Mouse (Mus musculus): ENCODE results near the gene Rps6ka4.

The Rps6ka4 gene

DNA sequence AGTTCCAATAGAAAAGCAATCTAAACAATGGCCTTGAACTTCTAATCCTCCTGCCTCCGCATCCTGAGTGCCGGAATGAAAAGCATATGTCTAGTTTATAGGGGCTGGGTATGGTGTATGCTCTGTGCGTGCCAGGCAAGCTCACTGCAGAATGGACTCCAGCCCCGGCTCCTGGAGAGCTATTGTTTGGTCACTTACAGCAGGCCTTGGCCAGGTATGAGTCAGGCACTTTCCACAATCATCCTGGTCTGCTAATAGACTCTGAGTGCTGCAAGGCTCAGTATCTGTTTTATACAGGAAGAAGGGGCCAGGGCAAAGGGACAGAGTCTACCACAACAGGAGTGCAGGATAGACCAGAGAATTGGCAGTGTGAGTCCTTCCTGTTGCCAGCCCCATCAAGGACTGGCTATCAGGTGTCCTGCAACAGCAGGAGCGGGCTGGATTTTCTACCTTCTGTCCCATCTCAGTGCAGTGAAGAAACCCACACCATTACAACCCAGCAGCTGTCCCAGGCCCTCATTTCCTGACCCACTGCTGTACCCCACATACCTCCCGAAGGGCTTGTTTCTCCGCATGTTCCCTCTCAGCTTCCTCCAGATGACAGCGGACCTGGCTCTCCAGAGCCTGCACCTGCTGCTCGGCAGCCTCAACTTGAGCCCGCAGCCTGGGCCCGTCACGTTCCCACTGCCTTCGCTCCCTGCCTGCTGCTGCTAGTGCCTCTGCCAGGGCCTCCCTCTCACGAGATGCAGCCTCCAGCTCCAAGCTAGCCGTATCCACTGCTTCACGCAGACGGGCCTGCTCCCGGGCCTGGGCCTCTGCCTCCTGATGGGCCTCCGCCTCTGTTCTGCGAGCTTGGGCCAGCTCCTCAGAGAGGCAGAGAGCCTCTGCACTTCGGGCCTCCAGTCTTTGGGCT is 12.2 kb upstream of the Rps6ka4 start:
- no peak for DNase-seq (ENCODE audit: low spot score in 2 of 2)

DNA sequence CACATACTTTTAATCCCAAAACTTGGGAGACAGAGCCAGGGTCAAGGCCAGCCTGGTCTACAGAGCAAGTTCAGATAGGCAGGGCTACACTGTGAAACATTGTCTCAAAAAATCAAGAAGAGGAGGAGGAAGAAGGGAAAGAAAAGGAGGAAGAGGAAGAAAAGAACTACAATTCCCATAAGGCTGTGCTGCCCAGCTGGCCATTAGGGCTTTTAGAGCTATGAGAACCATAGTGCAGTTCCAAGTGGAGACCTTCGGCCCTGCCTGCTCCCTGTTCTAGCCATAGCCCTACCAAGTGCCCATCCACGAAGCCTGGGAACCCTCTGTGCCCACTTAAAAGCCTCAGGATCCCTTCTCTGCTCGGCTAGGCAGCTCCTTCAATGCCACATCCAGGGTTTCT is 11.1 kb upstream of the Rps6ka4 start:
- DNase-seq (ENCODE audit: low spot score in 2 of 2), result no peak

DNA sequence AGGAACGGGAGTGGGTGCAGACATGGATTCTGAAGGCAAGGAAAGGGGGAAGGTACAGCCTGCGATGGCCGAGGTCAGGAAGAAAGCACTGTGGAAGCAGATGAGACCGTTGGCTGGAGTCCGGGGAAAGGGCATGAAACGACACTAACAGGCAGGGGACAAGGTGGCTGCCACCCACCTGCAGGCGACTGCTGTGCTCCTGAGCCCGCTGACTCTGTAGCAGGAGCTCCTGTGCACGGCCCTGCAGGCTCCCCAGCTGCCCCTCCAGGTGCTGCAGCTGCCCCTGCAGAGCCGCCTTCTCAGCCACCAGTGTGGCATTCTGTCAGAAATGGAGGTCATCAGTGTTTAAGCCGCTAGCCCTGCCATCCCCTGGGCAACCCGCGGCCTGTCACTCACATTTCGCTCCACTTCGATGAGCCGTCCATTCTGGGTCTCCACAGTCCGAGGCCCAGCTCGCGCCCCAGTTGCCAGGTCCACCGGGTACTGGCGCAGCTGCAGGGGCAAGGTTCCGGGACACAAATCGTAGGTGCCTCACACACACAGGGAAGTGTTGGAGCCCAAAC is 9.2 kb upstream of the Rps6ka4 start:
- no peak for DNase-seq (ENCODE audit: low spot score in 2 of 2)

DNA sequence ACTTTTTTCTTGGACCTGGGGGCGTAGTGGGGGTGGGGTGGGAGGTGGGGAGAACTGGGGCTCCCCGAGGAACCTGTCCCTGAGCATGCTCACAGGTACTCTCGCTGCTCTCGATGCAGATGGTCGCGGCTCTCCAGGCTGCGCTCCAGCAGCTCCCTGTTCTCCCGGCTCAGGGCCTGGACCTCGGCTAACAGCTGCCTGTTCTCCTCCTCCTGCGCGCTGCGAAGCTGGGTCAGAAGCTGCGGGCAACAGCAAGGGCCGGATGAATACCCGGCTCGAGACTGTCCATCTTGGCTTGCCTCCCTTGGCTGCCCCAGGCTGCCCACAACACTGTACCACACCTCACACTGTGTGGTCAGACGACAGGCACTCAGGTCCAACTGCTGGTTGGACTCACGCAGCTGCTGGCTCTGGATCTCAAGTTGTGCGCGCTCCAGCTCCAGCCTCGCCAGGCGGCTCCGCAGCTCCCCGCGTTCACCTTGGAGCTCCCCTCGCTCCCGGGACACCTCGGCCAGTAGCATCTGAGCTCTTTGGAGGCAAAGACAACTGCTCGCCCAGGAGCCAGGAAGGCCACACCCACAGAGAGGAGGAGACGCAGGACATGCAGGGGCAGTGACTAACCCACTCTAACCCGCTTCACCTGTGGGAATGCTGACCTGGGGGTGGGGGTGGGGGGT is 7.5 kb upstream of the Rps6ka4 start:
- DNase-seq (ENCODE audit: low spot score in 2 of 2), result peak in 1 of 2 experiments; percentile 18

DNA sequence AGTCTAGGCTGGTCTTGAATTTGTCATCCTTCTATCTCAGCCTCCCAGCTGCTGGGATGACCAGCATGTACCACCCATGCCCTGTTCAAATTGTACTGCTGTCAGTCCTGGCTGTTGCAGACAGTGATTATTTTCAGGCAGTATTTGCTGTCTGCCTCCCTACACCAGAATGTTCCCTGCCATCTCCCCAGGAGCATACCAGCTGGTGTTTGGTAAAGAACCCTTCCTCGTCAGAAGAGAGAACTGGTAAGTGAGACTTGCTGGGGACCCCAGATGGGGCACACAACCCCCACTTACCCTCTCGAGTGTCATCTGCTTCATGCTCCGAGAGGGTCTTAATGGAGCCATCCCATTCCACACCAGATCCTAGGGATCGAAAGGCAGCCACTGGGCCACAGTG is 5.6 kb upstream of the Rps6ka4 start:
- DNase-seq (ENCODE audit: low spot score in 2 of 2), result no peak

DNA sequence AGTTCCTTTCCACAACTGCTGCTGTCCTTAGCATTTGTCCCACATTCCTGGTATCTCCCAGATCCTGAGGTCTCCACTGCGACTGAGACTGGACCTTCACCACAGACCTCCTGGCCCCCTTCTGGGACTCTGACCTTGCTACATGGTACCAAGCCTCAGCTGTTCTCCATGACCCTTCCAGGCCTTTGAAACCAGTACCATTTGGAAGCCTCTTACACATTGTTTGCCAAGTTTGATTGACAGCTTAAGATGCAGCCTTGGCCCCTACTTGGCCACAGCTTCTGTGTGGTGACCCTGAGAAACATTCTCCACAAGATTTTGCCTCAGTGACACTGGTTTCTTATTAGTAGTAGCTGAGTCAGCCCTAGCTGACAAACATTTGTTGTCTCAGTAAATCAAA is 1.9 kb upstream of the Rps6ka4 start:
- DNase-seq (ENCODE audit: low spot score in 2 of 2), result no peak

DNA sequence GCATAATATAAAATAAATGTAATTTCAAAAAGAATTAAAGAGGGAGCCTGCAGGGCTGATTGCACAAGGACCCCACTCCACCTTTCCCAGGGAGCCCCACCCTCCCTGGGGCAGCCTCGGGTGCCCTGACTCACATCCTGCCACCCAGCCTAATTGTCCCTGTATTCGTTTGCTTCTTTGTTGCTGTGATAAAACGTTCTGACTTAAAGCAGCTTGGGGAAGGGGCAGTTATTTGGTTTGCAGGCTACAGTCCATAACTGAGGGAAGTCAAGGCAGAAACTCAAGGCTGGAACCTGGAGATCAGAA is 809 bp upstream of the Rps6ka4 start:
- no peak for DNase-seq (ENCODE audit: low spot score in 2 of 2)

DNA sequence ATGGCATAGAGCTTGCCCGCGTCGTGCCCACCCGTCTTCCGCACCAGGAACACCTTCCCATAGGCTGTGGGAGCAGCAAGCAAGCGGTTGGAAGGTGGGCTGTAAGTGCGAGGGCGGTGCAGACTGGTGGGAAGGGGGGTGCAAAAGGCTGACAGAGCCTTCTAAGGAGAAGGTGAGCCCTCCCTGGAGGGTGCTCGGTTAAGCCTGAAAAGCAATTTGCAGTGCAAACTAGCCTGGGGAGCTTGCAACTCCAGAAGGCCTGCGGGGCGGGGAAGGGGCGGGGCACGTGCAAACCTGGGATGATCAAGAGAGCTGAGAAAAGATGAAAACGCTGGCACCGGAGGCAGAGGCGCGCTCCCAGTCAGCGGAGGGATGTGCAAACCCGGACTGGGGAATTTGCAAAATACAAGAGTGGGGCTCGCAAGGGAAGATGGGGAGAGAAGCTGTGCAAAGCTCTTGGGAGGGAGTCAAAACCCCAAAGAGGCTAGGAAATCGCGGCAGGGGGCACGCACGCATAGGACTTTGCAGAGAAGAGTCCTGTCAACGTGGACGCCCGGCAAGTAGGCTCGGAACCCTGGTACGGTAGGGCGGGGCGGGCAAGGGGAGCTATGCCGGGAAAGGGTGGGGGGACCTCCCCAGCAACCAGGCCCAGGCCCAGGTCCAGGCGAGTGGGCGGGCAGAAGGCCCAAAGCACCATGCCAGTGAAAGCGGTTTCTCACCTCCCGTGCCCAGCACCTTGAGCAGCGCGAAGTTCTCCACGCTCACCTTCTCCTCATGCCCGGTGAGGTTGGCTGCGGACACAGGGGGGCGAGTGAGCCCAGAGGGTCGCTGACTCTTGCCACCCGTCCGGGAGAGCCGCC is 591 bp downstream of the Rps6ka4 start:
- DNase-seq (ENCODE audit: low spot score in 2 of 2), result peak in 1 of 2 experiments; percentile 41

DNA sequence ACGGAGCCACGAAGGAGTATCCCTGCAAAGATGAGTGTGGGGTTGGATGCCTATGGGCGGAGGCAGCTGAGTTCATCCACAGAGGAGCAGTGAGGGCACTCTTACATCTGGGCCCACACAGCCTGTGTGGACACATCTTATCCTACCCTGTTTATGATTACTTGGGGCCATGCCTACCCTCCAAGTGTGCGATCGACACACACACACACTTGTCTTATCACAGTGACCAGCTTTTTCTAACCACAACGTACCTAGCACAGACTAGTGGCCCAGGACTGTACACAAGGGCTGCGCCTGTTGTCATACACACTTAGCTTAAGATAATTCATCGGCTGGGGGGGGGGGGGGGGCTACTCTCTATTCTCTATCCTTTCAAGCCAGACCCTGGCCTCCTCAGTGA is 8.1 kb downstream of the Rps6ka4 start:
- no peak for DNase-seq (ENCODE audit: low spot score in 2 of 2)

DNA sequence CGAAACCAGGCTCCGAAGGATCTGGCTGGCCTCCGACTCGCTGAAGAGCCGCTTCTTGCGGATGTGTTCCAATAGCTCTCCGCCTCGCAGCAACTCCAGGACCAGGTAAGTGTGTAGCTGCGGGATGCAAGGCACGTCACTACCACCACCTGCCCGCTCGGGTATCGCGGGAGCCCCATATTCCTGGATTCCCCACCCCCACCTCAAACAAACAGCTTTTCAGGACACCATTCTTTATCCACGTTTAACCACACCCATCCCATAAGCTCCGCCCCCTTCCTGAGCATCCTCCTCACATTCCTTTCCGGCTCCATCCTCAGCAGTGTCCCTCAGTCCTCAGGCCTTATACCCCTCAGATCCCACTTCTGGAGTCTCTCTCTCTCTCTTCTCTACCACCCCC is 9.1 kb downstream of the Rps6ka4 start:
- no peak for DNase-seq (ENCODE audit: low spot score in 2 of 2)

DNA sequence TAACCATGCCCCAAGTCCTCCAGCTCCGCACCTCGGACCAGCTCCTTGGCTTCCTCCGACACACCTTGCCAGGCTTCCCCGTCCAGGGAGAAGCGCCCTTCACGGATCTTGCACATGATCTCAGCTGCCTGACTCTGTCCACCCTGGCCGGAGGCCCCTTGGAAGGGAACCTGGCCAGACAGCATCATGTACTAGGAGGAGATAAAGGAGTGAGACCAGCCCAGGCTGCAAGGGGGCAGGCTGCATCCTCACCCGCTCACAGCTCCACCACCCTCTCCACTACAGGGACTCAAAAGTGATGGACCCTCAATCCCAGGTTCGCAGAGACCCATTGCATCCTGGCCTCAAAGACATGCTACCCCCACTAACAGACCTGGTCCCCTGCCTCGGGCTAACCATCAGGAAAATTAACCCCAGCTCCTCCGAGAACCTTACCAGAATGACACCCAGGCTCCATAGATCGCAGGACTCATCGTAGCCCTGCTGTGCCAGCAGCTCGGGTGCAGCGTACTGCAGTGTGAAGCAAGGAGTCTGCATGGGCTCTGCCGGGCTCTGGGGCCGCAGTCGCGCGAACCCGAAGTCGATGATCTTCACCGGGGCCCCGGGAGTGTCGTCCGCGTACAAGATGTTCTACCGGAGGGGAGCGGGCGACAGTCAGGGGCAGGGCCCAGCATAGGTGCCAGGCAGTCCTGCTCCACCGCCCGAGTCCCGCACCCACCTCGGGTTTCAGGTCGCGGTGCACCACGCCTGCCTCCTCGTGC is 9.7 kb downstream of the Rps6ka4 start:
- no peak for DNase-seq (ENCODE audit: low spot score in 2 of 2)

DNA sequence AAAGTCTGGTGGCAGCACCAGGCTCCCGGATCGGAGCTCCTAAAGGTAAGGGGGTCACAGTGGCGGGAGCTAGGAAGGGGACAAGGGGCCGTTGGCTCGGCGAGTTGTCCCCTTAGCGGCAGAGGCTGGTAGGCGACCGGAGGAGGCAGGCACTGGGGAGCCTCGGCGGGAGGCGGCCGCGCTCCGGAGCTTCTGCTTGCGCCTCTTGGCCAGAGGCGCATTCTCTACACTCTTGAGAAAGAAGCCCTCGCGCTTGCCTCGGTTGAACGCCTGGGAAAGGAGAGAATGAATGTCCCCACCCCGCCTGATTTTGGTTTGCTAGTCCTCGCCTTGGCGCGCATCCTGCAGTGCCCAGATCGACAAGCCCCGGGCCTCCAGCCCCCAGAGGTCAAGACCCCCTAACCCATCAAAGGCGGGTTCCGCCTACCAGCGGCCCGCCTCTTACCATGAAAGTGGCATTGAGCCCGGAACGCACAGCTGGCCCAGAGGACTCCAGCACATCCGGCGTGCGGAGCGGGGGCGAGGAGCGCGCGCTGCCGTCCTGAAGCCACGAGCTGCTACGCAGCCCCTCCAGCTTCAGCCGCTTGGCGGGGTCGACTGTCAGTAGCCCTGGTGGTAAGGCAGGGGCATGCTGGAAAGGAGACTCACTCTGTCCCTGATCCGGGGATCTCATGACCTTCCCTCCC is 10.4 kb downstream of the Rps6ka4 start:
- DNase-seq (ENCODE audit: low spot score in 2 of 2), result peak in 1 of 2 experiments; percentile 38

DNA sequence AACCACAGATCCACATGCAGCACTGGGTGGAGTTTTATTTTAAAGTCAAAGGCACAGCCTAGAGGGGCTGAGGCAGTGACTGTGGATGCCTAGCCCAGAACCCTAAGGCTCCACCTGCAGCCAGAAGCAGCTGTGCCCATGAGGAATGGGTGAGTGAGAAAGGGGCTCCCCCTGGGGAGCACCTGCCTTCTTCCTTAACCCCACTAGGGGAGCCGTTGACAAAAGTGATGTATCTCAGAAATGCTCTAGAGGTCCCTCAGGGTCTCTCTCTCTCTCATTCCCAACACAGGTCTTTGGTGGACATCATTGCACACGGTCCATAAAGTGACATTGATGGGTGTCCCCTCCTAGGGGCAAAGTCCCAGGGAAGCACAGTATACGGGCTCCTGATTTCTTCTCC is 11.4 kb downstream of the Rps6ka4 start:
- DNase-seq (ENCODE audit: low spot score in 2 of 2), result no peak

DNA sequence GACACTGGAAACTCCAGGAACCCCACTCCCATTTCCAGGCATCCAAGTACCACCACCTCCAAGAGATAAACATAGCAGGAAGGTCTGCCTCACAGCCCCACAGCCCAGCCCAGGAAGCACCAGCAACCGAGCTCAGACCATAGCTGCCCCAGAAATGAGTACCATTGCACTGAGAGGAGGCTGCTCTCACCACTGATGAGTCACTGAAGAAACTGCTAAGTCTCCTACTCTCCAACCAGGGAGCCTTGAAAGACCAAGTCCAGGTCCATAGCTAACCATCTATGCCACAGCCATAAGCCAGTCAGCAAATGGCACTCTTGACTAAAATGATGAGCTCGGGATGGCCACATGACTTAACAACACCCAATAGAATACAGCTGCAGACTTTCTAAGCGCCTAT is 13.8 kb downstream of the Rps6ka4 start:
- no peak for DNase-seq (ENCODE audit: low spot score in 2 of 2)

DNA sequence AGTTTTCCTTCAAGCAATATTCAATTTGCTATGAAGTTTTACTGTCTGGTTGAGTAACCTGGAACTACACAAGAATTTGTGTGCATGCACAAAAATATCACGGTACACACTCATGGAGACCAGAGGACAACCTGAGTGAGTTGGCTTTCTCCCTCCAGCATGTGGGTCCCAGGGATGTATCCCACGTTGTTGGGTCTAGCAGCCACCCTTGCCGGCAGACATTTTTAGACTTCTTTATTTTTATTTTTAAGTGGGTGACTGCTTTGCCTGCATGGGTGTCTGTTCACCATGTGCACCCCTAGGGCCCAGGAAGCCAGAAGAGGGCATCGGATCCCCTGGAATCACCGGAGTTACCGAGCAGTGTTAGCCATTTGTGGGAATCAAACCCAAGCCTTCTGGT is 15.1 kb downstream of the Rps6ka4 start:
- DNase-seq (ENCODE audit: low spot score in 2 of 2), result no peak

DNA sequence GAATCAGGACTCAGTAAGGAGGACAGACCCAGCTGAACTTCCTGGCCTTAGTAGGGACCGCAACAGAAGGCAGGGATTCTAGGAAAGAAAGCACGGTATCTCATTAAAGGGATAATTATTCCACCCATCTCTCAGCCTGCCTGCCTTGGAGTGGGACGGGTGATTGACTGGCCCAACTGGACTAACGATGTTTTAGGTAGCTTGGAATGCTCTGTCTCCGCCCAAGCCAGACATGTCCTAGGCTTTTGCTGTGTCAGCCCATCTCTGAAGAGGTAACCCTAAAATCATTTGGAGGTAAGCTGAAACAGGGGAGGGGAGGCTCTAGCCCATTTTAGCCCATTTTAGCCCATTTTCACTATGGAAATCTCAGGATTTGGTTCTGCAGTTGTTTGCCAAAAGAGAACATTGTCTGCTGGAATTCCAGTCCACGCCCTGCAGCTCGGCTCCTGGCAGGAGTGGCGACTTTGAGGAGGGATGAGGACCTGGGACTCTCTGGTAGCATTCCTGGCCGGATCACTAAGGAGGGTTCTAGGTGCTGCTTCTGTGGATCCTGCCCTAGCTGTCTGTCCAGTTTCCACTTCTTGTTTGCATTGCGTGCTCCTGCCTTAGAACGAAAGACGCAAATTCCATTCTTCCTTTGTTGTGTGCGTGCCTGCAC is 19.8 kb downstream of the Rps6ka4 start:
- DNase-seq (ENCODE audit: low spot score in 2 of 2), result no peak

DNA sequence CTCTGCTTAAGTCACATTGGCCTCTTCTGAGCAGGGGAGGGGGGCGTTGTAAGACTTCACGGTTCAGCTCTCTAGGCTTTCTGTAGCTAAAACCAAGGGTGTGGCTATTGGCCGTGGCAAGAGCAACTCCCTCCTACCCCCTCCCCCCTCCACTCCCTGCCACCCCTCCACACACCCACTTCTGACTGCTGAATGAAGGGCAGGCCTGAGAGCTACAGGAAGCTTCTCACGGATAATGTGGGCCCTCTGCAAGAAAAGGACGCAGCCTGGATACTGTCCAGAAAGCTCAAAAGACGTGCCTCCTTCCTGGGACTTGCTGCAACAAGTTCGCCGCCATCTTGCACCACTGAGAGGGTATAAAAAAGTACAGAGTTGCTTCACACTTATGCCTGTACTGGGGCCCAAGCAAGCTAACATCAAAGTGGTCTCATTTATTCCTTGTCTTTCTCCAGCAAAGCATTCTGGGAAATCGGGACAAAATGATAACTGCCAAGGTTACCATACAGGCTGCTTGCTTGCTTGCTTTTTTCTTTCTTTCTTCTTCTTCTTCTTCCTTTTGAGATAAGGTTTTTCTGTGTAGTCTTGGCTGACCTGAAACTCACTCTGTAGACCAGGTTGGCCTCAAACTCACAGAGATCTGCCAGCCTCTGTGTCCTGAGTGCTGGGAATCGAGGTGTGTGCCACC is 21.2 kb downstream of the Rps6ka4 start:
- DNase-seq (ENCODE audit: low spot score in 2 of 2), result no peak

DNA sequence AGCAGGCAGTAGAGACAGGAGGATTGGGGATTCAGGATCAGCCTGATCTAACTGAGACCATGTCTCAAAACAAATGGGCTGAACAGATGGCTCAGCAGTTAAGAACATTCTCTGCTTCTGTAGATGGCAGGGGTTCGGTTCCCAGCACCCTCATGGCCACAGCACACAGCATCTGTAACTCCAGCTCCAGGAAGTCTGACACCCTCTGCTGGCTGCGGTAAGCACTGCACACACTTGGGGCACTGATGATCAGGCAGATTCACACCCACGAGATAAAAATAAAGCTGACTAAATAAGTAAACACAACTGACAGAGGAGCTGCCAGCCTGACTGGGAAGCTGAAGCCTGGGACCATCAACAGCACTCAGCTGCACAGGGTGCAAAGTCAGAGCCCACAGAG is 25.5 kb downstream of the Rps6ka4 start:
- DNase-seq (ENCODE audit: low spot score in 2 of 2), result no peak

DNA sequence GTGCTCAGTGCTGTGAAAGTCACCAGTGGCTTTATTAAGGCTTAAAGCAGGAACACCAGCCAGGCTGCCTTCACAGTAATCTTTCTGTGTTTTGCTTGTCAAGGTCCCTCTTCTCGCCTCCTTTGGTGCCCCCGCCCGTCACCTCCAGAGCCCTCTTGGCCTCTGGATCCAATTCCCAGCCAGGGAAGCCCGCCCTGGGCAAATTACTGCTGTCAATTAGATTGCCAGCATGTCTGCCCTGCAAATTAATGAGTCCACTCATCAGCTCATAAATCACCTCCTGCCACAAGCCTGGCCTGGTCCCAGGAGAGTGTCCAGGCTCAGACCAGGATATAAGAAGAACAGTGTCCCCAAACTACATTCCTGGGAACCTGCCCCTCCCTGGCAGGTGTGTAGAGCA is 26.1 kb downstream of the Rps6ka4 start:
- DNase-seq (ENCODE audit: low spot score in 2 of 2), result no peak
